Mouse (Mus musculus) heart, postnatal 10 days (tissue): ENCODE results near the gene Pmis2. TPM values are rescaled to one million over a fixed set of nuclear protein-coding genes. Genes with fewer than 3 reads are reported as not detected.
A peak's percentile ranks its signal among the peaks of the same experiment; 100 is the strongest.

ENCODE experiments used
- DNase-seq, 2 experiments: peaks; one replicate each; pipeline ENCODE4 v3.0.0; 2021
- intact Hi-C: fragments of 180-260 bp; cut with DNase I; formaldehyde crosslinking; loops from one replicate; pipeline ENCODE4 v1.15.1; 2025
- total RNA-seq, 2 experiments: library from RNA; stranded (reverse); gene quantifications; 2 replicates each; pipeline ENCODE4 v1.2.3; 2021

Pmis2 gene
- total RNA-seq, 2 experiments from 2014 or later: 0.67 TPM; not detected in 1

GRCm38 (mm10) chr7:30635752-30636151 is 35.7 kb downstream of the Pmis2 start, which contains the start of gene Etv2:
Gene Etv2 (minus strand): TSS chr7:30635852.
- DNase-seq: no peak
- intact Hi-C loops: no loop called here

GRCm38 (mm10) chr7:30634621-30635020 is 36.8 kb downstream of the Pmis2 start:
- intact Hi-C loops: no loop called here
- DNase-seq: peak; percentile 42 to 70

- DNase-seq: no peak
- intact Hi-C loops: no loop called here
Measured at GRCm38 (mm10) chr7:30633762-30634412, 37.5 kb downstream of the Pmis2 start.

GRCm38 (mm10) chr7:30629013-30629412 is 42.4 kb downstream of the Pmis2 start:
- DNase-seq: no peak
- intact Hi-C loops: no loop called here

- DNase-seq: no peak
- intact Hi-C loops: no loop called here
Measured at GRCm38 (mm10) chr7:30626647-30627046, 44.8 kb downstream of the Pmis2 start.

GRCm38 (mm10) chr7:30625530-30626384 is 45.6 kb downstream of the Pmis2 start, which contains the start of gene Cox6b1:
Gene Cox6b1 (minus strand): TSS chr7:30626151.
- DNase-seq: peak; percentile 91 to 93
- intact Hi-C loops: no loop called here

Other genes with a start within 250 kb of the Pmis2 start
- under 1 TPM; 0.29 to 0.45 TPM for gene Nfkbid, start 249.9 kb downstream of the Pmis2 start, total RNA-seq
- gene Aplp1, start 226.1 kb downstream of the Pmis2 start, total RNA-seq: 1 to 10 TPM; 4.1 to 6.2 TPM
- under 1 TPM; 0.07 to 0.17 TPM for gene Kirrel2, start 213.9 kb downstream of the Pmis2 start, total RNA-seq
- not detected for gene Nphs1, start 213.3 kb downstream of the Pmis2 start, total RNA-seq
- gene Prodh2, start 178.0 kb downstream of the Pmis2 start, total RNA-seq: not detected
- gene Arhgap33, start 136.5 kb downstream of the Pmis2 start, total RNA-seq: 1 to 10 TPM; 3.7 to 3.9 TPM
- gene Hspb6, start 119.4 kb downstream of the Pmis2 start, total RNA-seq: 100 to 1,000 TPM; 391 to 393 TPM
- gene Proser3, start 119.3 kb downstream of the Pmis2 start, total RNA-seq: 1 to 10 TPM; 2.7 to 4.8 TPM
- gene Lin37, start 111.8 kb downstream of the Pmis2 start, total RNA-seq: 10 to 100 TPM; 15.0 to 23.6 TPM
- 10 to 100 TPM; 67.4 to 78.2 TPM for gene U2af1l4, start 108.3 kb downstream of the Pmis2 start, total RNA-seq
- 1 to 10 TPM; 1.7 to 1.8 TPM for gene Gm49396, start 108.3 kb downstream of the Pmis2 start, total RNA-seq
- gene Psenen, start 108.0 kb downstream of the Pmis2 start, total RNA-seq: 10 to 100 TPM; 78.2 to 80.1 TPM
- 1 to 10 TPM; 1.6 to 2.0 TPM for gene Igflr1, start 106.2 kb downstream of the Pmis2 start, total RNA-seq
- 10 to 100 TPM; 25.8 to 30.2 TPM for gene Kmt2b, start 82.9 kb downstream of the Pmis2 start, total RNA-seq
- not detected for gene Zbtb32, start 72.7 kb downstream of the Pmis2 start, total RNA-seq
- gene Upk1a, start 58.8 kb downstream of the Pmis2 start, total RNA-seq: under 1 TPM; 0.42 to 0.48 TPM
- 1,000 to 10,000 TPM; 4,137 to 4,381 TPM for gene Cox6b1, start 45.5 kb downstream of the Pmis2 start, total RNA-seq
- gene Etv2, start 35.8 kb downstream of the Pmis2 start, total RNA-seq: not detected
- 10 to 100 TPM; 58.8 to 60.3 TPM for gene Rbm42, start 21.3 kb downstream of the Pmis2 start, total RNA-seq
- gene Haus5, start 6.6 kb downstream of the Pmis2 start, total RNA-seq: 1 to 10 TPM; 6.7 to 7.7 TPM
- not detected for gene 2200002J24Rik, start 27.3 kb upstream of the Pmis2 start, total RNA-seq
- gene Atp4a, start 40.6 kb upstream of the Pmis2 start, total RNA-seq: under 1 TPM in 1 of 2 experiments, not detected in 1; 0.12 TPM
- gene Tmem147, start 57.9 kb upstream of the Pmis2 start, total RNA-seq: 100 to 1,000 TPM; 229 to 244 TPM
- not detected for gene Gapdhs, start 72.1 kb upstream of the Pmis2 start, total RNA-seq
- gene Sbsn, start 79.9 kb upstream of the Pmis2 start, total RNA-seq: 1 to 10 TPM; 4.5 to 4.8 TPM
- gene Dmkn, start 92.2 kb upstream of the Pmis2 start, total RNA-seq: 1 to 10 TPM; 5.8 to 8.1 TPM
- not detected for gene Krtdap, start 116.3 kb upstream of the Pmis2 start, total RNA-seq
- gene Ffar2, start 152.2 kb upstream of the Pmis2 start, total RNA-seq: under 1 TPM; 0.35 to 0.57 TPM
- not detected for gene Ffar3, start 184.6 kb upstream of the Pmis2 start, total RNA-seq
- gene Ffar1, start 190.0 kb upstream of the Pmis2 start, total RNA-seq: under 1 TPM in 1 of 2 experiments, not detected in 1; 0.05 TPM
- 1 to 10 TPM; 1.1 to 1.4 TPM for gene Cd22, start 208.7 kb upstream of the Pmis2 start, total RNA-seq
- gene Mag, start 243.3 kb upstream of the Pmis2 start, total RNA-seq: under 1 TPM in 1 of 2 experiments, not detected in 1; 0.48 TPM